Mouse (Mus musculus): ENCODE data around the gene Pofut1. TPM values are rescaled to one million over a fixed set of nuclear protein-coding genes. Genes with fewer than 3 reads are reported as not detected.
"Not testable (repeated sequence)": the region's sequence is repeated elsewhere in the genome, so short reads cannot be mapped to it uniquely, and the experiment has no call there.

Pofut1 gene
- polyA plus RNA-seq, 1 experiment = 49.7 TPM

GRCm38 (mm10) chr2:153259030-153259863 is 17.9 kb downstream of the Pofut1 start:
- H3K4me1 ChIP-seq (ENCODE audit: control insufficient read depth, insufficient read depth, low read length) = no peaks in the 10 kb centered on the region
- no peak overlapping the region for H3K4me3 ChIP-seq (ENCODE audit: insufficient read depth, low read length)
- H3K27ac ChIP-seq (ENCODE audit: insufficient read depth, low read length) = no peak overlapping the region
- TF ChIP-seq CTCF (IDR thresholded peaks at IDR 0.05; ENCODE audit: borderline replicate concordance, insufficient read depth, low read length) (no peak), POLR2A (IDR thresholded peaks at IDR 0.05; ENCODE audit: low read depth, low read length) (no peak)

- no peak overlapping the region for H3K27ac ChIP-seq (ENCODE audit: insufficient read depth, low read length)
- no peaks in the 10 kb centered on the region for H3K4me1 ChIP-seq (ENCODE audit: control insufficient read depth, insufficient read depth, low read length)
- no peak overlapping the region for H3K4me3 ChIP-seq (ENCODE audit: insufficient read depth, low read length)
- TF ChIP-seq POLR2A (IDR thresholded peaks at IDR 0.05; ENCODE audit: low read depth, low read length) (no peak), CTCF (IDR thresholded peaks at IDR 0.05; ENCODE audit: borderline replicate concordance, insufficient read depth, low read length) (no peak)
Observed at GRCm38 (mm10) chr2:153259864-153260674, 18.7 kb downstream of the Pofut1 start.

GRCm38 (mm10) chr2:153263053-153263452 is 21.7 kb downstream of the Pofut1 start:
- no peak overlapping the region for H3K27ac ChIP-seq (ENCODE audit: insufficient read depth, low read length)
- H3K4me1 ChIP-seq (ENCODE audit: control insufficient read depth, insufficient read depth, low read length) = no peaks in the 10 kb centered on the region
- TF ChIP-seq POLR2A (IDR thresholded peaks at IDR 0.05; ENCODE audit: low read depth, low read length) (no peak), CTCF (IDR thresholded peaks at IDR 0.05; ENCODE audit: borderline replicate concordance, insufficient read depth, low read length) (no peak)
- H3K4me3 ChIP-seq (ENCODE audit: insufficient read depth, low read length) = no peak overlapping the region

- H3K4me1 ChIP-seq (ENCODE audit: control insufficient read depth, insufficient read depth, low read length) = no peaks in the 10 kb centered on the region
- TF ChIP-seq POLR2A (IDR thresholded peaks at IDR 0.05; ENCODE audit: low read depth, low read length) (no peak), CTCF (IDR thresholded peaks at IDR 0.05; ENCODE audit: borderline replicate concordance, insufficient read depth, low read length) (no peak)
- H3K4me3 ChIP-seq (ENCODE audit: insufficient read depth, low read length) = no peak overlapping the region
- no peak overlapping the region for H3K27ac ChIP-seq (ENCODE audit: insufficient read depth, low read length)
Observed at GRCm38 (mm10) chr2:153267331-153267730, 26.0 kb downstream of the Pofut1 start.

GRCm38 (mm10) chr2:153270231-153270915 is 29.0 kb downstream of the Pofut1 start:
- not testable (repeated sequence) for H3K4me3 ChIP-seq (ENCODE audit: insufficient read depth, low read length)

DNA sequence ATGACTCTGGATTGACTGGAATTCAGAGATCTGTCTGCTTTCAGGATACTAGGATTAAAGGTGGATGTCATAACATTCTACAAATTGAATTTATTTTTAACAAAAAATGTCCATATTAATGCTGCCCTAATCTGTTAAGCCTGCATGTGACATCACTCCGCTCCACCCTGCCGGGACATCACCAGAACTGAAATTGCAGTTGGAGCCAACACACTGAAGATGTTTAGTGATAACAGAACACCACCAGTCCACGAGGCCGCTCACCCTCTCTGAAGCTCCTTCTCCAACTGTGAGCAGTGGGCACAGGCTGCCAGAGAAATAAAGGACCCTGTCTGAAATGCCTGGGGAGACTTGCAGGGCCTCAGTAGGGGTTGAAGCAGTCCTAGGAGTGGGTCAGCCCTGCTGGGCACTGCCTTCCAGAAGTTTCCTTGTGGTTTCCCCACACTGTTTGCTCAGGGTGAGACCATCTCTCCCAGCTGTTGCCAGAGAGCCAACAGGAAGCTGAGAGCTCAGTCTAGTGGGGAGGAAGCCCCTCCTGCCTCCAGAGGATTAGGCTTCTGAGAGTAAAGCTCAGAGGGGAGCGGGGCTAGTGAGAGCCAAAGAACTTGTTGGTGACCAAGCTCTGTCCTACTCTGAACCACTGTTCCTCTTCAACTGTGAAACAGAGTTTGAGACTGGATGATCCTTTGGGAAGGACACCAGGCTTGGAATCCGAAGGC is 33.0 kb downstream of the Pofut1 start:
- H3K4me3 ChIP-seq (ENCODE audit: insufficient read depth, low read length); H3K4me1 ChIP-seq (ENCODE audit: control insufficient read depth, insufficient read depth, low read length); H3K27ac ChIP-seq (ENCODE audit: insufficient read depth, low read length): not testable (repeated sequence)

More at GRCm38 (mm10) chr2:153270231-153270915, 29.0 kb downstream of the Pofut1 start:
- H3K4me1 ChIP-seq (ENCODE audit: control insufficient read depth, insufficient read depth, low read length); H3K27ac ChIP-seq (ENCODE audit: insufficient read depth, low read length): not testable (repeated sequence)

GRCm38 (mm10) chr2:153274919-153275247 is 33.5 kb downstream of the Pofut1 start:
- no peak overlapping the region for H3K4me3 ChIP-seq (ENCODE audit: insufficient read depth, low read length)
- H3K27ac ChIP-seq (ENCODE audit: insufficient read depth, low read length) = no peak overlapping the region
- TF ChIP-seq CTCF (IDR thresholded peaks at IDR 0.05; ENCODE audit: borderline replicate concordance, insufficient read depth, low read length) = no peak
- TF ChIP-seq POLR2A (IDR thresholded peaks at IDR 0.05; ENCODE audit: low read depth, low read length) = no peak
- H3K4me1 ChIP-seq (ENCODE audit: control insufficient read depth, insufficient read depth, low read length) = no peaks in the 10 kb centered on the region

DNA sequence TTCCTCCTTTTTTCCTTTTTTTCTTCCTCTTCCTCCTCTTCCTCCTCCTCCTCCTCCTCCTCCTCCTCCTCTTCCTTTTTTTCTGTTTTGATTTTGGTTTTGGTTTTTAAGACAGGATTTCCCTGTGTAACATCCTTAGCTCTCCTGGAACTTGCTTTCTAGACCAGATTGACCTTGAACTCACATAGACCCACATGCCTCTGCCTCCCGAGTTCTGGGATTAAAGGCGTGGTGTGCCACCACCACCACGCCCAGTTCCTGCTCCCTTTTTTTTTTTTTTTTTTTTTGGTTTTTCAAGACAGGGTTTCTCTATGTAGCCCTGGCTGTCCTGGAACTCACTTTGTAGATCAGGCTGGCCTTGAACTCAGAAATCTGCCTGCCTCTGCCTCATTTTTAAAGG is 34.2 kb downstream of the Pofut1 start:
- H3K4me3 ChIP-seq (ENCODE audit: insufficient read depth, low read length); H3K27ac ChIP-seq (ENCODE audit: insufficient read depth, low read length); H3K4me1 ChIP-seq (ENCODE audit: control insufficient read depth, insufficient read depth, low read length): not testable (repeated sequence)

- Histone ChIP-seq H3K27ac (ENCODE audit: insufficient read depth, low read length) (no peak overlapping the region), H3K4me1 (ENCODE audit: control insufficient read depth, insufficient read depth, low read length) (no peaks in the 10 kb centered on the region), H3K4me3 (ENCODE audit: insufficient read depth, low read length) (no peak overlapping the region)
- TF ChIP-seq CTCF (IDR thresholded peaks at IDR 0.05; ENCODE audit: borderline replicate concordance, insufficient read depth, low read length) (no peak), POLR2A (IDR thresholded peaks at IDR 0.05; ENCODE audit: low read depth, low read length) (no peak)
Observed at GRCm38 (mm10) chr2:153276440-153276839, 35.1 kb downstream of the Pofut1 start.

DNA sequence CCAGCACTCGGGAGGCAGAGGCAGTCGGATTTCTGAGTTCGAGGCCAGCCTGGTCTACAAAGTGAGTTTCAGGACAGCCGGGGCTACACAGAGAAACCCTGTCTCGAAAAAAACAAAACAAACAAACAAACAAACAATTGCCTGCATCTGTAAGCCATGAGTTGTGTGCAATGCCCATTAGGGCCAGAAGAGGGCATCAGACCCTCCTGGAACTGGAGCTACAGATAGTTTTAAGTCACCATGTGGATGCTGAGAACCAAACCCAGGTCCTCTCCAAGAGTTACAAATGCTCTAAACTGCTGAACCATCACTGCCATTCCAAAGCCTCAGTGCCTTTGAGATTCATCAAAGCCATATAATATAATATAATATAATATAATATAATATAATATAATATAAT is 35.5 kb downstream of the Pofut1 start:
- H3K4me1 ChIP-seq (ENCODE audit: control insufficient read depth, insufficient read depth, low read length); H3K27ac ChIP-seq (ENCODE audit: insufficient read depth, low read length); H3K4me3 ChIP-seq (ENCODE audit: insufficient read depth, low read length): not testable (repeated sequence)
